Mouse (Mus musculus) lung, postnatal 0 days (tissue): ENCODE measurements around the gene Itgad.

Experiments used
- CTCF ChIP-seq: IDR thresholded peaks from 2 replicates; pipeline ENCODE4 v1.5.1; 2016; ENCODE audit warnings: antibody characterized with exemption, mild to moderate bottlenecking
- EP300 ChIP-seq: IDR thresholded peaks from 2 replicates; pipeline ENCODE4 v1.6.1; 2016; ENCODE audit warnings: antibody characterized with exemption, mild to moderate bottlenecking, control low read depth

- TF ChIP-seq CTCF (no peak), EP300 (no peak)
Measured at GRCm38 (mm10) chr7:128164001-128164400, 9.8 kb downstream of the Itgad start.
